ENCODE assay signal across 8 mouse cellular contexts in genomic region chr4:141617299-141617698, GRCm38 (mm10). TPM values are rescaled to one million over a fixed set of nuclear protein-coding genes. Genes with fewer than 3 reads are reported as not detected.
DNase-seq lines count a peak whose midpoint lies in the region; ATAC-seq and TF ChIP-seq lines count a peak whose summit lies in the region.

No protein-coding gene starts in this region.

- DNase-seq in spleen, adult 18-20 months: peak; percentile 50 to 71
- no peak for DNase-seq in spleen, adult 12 weeks (ENCODE audit: low spot score)
- DNase-seq in embryonic facial prominence, embryonic 10.5 days (ENCODE audit: low spot score): peak; percentile 77
- DNase-seq in heart, adult 8-10 months (ENCODE audit: low spot score): peak; percentile 69
- peak; percentile 80 for DNase-seq in kidney, adult 2 months
- DNase-seq in liver: peak; percentile 64

- H3K9ac ChIP-seq in midbrain, embryonic 15.5 days: no peak overlapping the region
- no peak overlapping the region for H3K9ac ChIP-seq in stomach, embryonic 15.5 days

- peaks cover 10% of the 10 kb centered on the region for H3K27me3 ChIP-seq in embryonic facial prominence, embryonic 10.5 days (replicated peaks; ENCODE audit: low read depth, poor library complexity, severe bottlenecking)
- H3K27me3 ChIP-seq in kidney, adult 2 months (replicated peaks; ENCODE audit: control insufficient read depth, insufficient read depth, low read length): no peaks in the 10 kb centered on the region
- 0 out of 2 replicates have a peak, but pooled peaks cover 8% of the 10 kb centered on the region for H3K27me3 ChIP-seq in midbrain, embryonic 15.5 days (replicated peaks)
- H3K27me3 ChIP-seq in stomach, embryonic 15.5 days (replicated peaks): no peaks in the 10 kb centered on the region

- no peak for TF ChIP-seq POLR2A in kidney, adult 2 months (IDR thresholded peaks at IDR 0.05; ENCODE audit: low read depth, low read length)

- H3K36me3 ChIP-seq in embryonic facial prominence, embryonic 10.5 days (replicated peaks): no peaks in the 10 kb centered on the region
- H3K36me3 ChIP-seq in kidney, adult 2 months (ENCODE audit: control insufficient read depth, insufficient read depth, low read length): no peaks in the 10 kb centered on the region
- H3K36me3 ChIP-seq in midbrain, embryonic 15.5 days (replicated peaks): no peaks in the 10 kb centered on the region
- H3K36me3 ChIP-seq in stomach, embryonic 15.5 days: no peaks in the 10 kb centered on the region

- peak overlapping the region; percentile 35 for H3K4me2 ChIP-seq in midbrain, embryonic 15.5 days
- H3K4me2 ChIP-seq in stomach, embryonic 15.5 days: peak overlapping the region; percentile 61

- 6% methylated on average over 20 of the region's 20 CpGs for WGBS in embryonic facial prominence, embryonic 10.5 days
- 10% methylated on average over 20 of the region's 20 CpGs for WGBS in kidney, adult 2 months
- WGBS in midbrain, embryonic 15.5 days: 5% methylated on average over 20 of the region's 20 CpGs
- WGBS in stomach, embryonic 15.5 days: 8% methylated on average over 20 of the region's 20 CpGs

- 0 out of 2 replicates have a peak, but pooled peaks have one; percentile 38 for ATAC-seq in midbrain, embryonic 15.5 days (replicated peaks)
- no peak for ATAC-seq in stomach, embryonic 15.5 days (ENCODE audit: insufficient read depth, low FRiP score, low read depth)

- no peaks in the 10 kb centered on the region for H3K9me3 ChIP-seq in embryonic facial prominence, embryonic 10.5 days
- no peaks in the 10 kb centered on the region for H3K9me3 ChIP-seq in midbrain, embryonic 15.5 days
- no peaks in the 10 kb centered on the region for H3K9me3 ChIP-seq in stomach, embryonic 15.5 days

- H3K4me3 ChIP-seq in embryonic facial prominence, embryonic 10.5 days: peak overlapping the region; percentile 54
- H3K4me3 ChIP-seq in kidney, adult 2 months (ENCODE audit: insufficient read depth, low read depth, low read length): peak overlapping the region; percentile 63
- peak overlapping the region; percentile 16; the same call in 1 of the 2 replicates for H3K4me3 ChIP-seq in midbrain, embryonic 15.5 days
- peak overlapping the region; percentile 29 for H3K4me3 ChIP-seq in stomach, embryonic 15.5 days (replicated peaks)

- peak; percentile 57 for TF ChIP-seq CTCF in kidney, adult 2 months (conservative IDR thresholded peaks at IDR 0.05; ENCODE audit: insufficient read depth, insufficient read length, low read depth, low read length)

- H3K27ac ChIP-seq in embryonic facial prominence, embryonic 10.5 days (replicated peaks): peak overlapping the region; percentile 77
- peak overlapping the region; percentile 54; the same call in 1 of the 2 replicates for H3K27ac ChIP-seq in kidney, adult 2 months (ENCODE audit: insufficient read depth, low read depth, low read length)
- H3K27ac ChIP-seq in midbrain, embryonic 15.5 days: no peak overlapping the region
- H3K27ac ChIP-seq in stomach, embryonic 15.5 days: no peak overlapping the region

- peaks cover 35% of the 10 kb centered on the region for H3K4me1 ChIP-seq in embryonic facial prominence, embryonic 10.5 days
- H3K4me1 ChIP-seq in kidney, adult 2 months (ENCODE audit: control insufficient read depth, insufficient read depth, low read length): peaks cover 3% of the 10 kb centered on the region; the same call in 1 of the 2 replicates
- H3K4me1 ChIP-seq in midbrain, embryonic 15.5 days: peaks cover 12% of the 10 kb centered on the region
- peaks cover 16% of the 10 kb centered on the region for H3K4me1 ChIP-seq in stomach, embryonic 15.5 days

RNA-seq across cellular contexts. Expression of gene Tmem82, which starts 1.1 kb away (rescaled TPM):
- polyA plus RNA-seq in embryonic facial prominence, embryonic 10.5 days (2016; fragmentation: Nextera tagmentation; extraction: Ambion mirVana): 1.5 and 2.1 TPM in 2 replicates
- 10 to 100 TPM; 15.0 to 19.3 (median 16.5) TPM for total RNA-seq in heart, adult 8-10 months (2022)
- 29.0 and 32.3 TPM in 2 replicates for polyA plus RNA-seq in kidney, adult 2 months (2012; rRNA removed)
- 0.32 and 0.65 TPM in 2 replicates for polyA plus RNA-seq in midbrain, embryonic 15.5 days (2015; fragmentation: Nextera tagmentation; extraction: Ambion mirVana)
- polyA plus RNA-seq in stomach, embryonic 15.5 days (2015; fragmentation: Nextera tagmentation; extraction: Ambion mirVana): 4.0 and 6.1 TPM in 2 replicates

RNA-seq across cellular contexts. Expression of gene Slc25a34, which starts 6.3 kb away (rescaled TPM):
- 0.09 TPM in 1 of 2 replicates, not detected in the other for polyA plus RNA-seq in embryonic facial prominence, embryonic 10.5 days (2016; fragmentation: Nextera tagmentation; extraction: Ambion mirVana)
- 100 to 1,000 TPM; 124 to 157 (median 144) TPM for total RNA-seq in heart, adult 8-10 months (2022)
- 30.1 and 33.8 TPM in 2 replicates for polyA plus RNA-seq in kidney, adult 2 months (2012; rRNA removed)
- polyA plus RNA-seq in midbrain, embryonic 15.5 days (2015; fragmentation: Nextera tagmentation; extraction: Ambion mirVana): 0.26 and 0.61 TPM in 2 replicates
- 0.71 and 0.76 TPM in 2 replicates for polyA plus RNA-seq in stomach, embryonic 15.5 days (2015; fragmentation: Nextera tagmentation; extraction: Ambion mirVana)

RNA-seq across cellular contexts. Expression of gene Fblim1, which starts 11.4 kb away (rescaled TPM):
- polyA plus RNA-seq in embryonic facial prominence, embryonic 10.5 days (2016; fragmentation: Nextera tagmentation; extraction: Ambion mirVana): 56.3 and 68.1 TPM in 2 replicates
- 100 to 1,000 TPM; 221 to 281 (median 251) TPM for total RNA-seq in heart, adult 8-10 months (2022)
- 10.2 and 10.5 TPM in 2 replicates for polyA plus RNA-seq in kidney, adult 2 months (2012; rRNA removed)
- polyA plus RNA-seq in midbrain, embryonic 15.5 days (2015; fragmentation: Nextera tagmentation; extraction: Ambion mirVana): 35.2 and 41.0 TPM in 2 replicates
- polyA plus RNA-seq in stomach, embryonic 15.5 days (2015; fragmentation: Nextera tagmentation; extraction: Ambion mirVana): 71.1 and 77.2 TPM in 2 replicates

RNA-seq across cellular contexts. Expression of gene Plekhm2, which starts 47.4 kb away (rescaled TPM):
- 4.9 and 5.2 TPM in 2 replicates for polyA plus RNA-seq in embryonic facial prominence, embryonic 10.5 days (2016; fragmentation: Nextera tagmentation; extraction: Ambion mirVana)
- total RNA-seq in heart, adult 8-10 months (2022): 100 to 1,000 TPM; 113 to 133 (median 117) TPM
- polyA plus RNA-seq in kidney, adult 2 months (2012; rRNA removed): 79.7 and 85.4 TPM in 2 replicates
- 9.7 and 10.7 TPM in 2 replicates for polyA plus RNA-seq in midbrain, embryonic 15.5 days (2015; fragmentation: Nextera tagmentation; extraction: Ambion mirVana)
- 6.2 and 6.9 TPM in 2 replicates for polyA plus RNA-seq in stomach, embryonic 15.5 days (2015; fragmentation: Nextera tagmentation; extraction: Ambion mirVana)

Comparison
In these comparisons a context has a peak if more than half of its experiments do, and no peak if none do; other contexts are left out.
1. H3K27ac ChIP-seq: peak in embryonic facial prominence, embryonic 10.5 days (single experiment) and kidney, adult 2 months (single experiment); none in midbrain, embryonic 15.5 days (single experiment) and stomach, embryonic 15.5 days (single experiment).
2. RNA of gene Slc25a34, which starts 6.3 kb away (polyA plus RNA-seq): 30.1 to 33.8 TPM in kidney, adult 2 months; 0.71 to 0.76 TPM in stomach, embryonic 15.5 days, 0.26 to 0.61 TPM in midbrain, embryonic 15.5 days and 0.09 TPM in embryonic facial prominence, embryonic 10.5 days; every median in the first group is over 10 times any median in the second.
3. Peak in every context shown above with its lines, with median percentiles within 50 percentile points of each other: H3K4me3 ChIP-seq.